Mouse (Mus musculus) midbrain, embryonic 16.5 days (tissue): ENCODE data around the gene Agrn. TPM values are rescaled to one million over a fixed set of nuclear protein-coding genes. Genes with fewer than 3 reads are reported as not detected.

ENCODE experiments used
- ATAC-seq: fragments of 200-750 bp; cut with Nextera tagmentation; 2 replicates; pipeline ENCODE4 v1.8.0; 2017; ENCODE audit warnings: moderate TSS enrichment
- H3K27ac ChIP-seq: fragments of 300-500 bp; sonication (generic); 2 replicates; pipeline ENCODE4 v1.5.1; 2014; ENCODE audit warnings: mild to moderate bottlenecking, low read length, mixed read lengths
- H3K27me3 ChIP-seq: fragments of 300-500 bp; sonication (generic); 2 replicates; pipeline ENCODE4 v1.6.1; 2014; ENCODE audit warnings: low read depth, low read length, mixed read lengths; ENCODE audit not compliant: control insufficient read depth, insufficient read depth
- H3K36me3 ChIP-seq: fragments of 300-500 bp; sonication (generic); 2 replicates; pipeline ENCODE4 v1.6.1; 2014; ENCODE audit warnings: mild to moderate bottlenecking, low read length, moderate library complexity, mixed read lengths; ENCODE audit not compliant: control insufficient read depth, insufficient read depth
- H3K4me1 ChIP-seq: fragments of 300-500 bp; sonication (generic); 2 replicates; pipeline ENCODE4 v1.6.1; 2014; ENCODE audit warnings: mild to moderate bottlenecking, low read length, mixed read lengths; ENCODE audit not compliant: control insufficient read depth, insufficient read depth
- H3K4me2 ChIP-seq: fragments of 300-500 bp; sonication (generic); 2 replicates; pipeline ENCODE4 v1.6.1; 2014; ENCODE audit warnings: mild to moderate bottlenecking, low read length, mixed read lengths
- H3K4me3 ChIP-seq: fragments of 300-500 bp; sonication (generic); 2 replicates; pipeline ENCODE4 v1.5.1; 2014; ENCODE audit warnings: low read depth, mild to moderate bottlenecking, low read length, moderate library complexity, mixed read lengths
- H3K9ac ChIP-seq: fragments of 300-500 bp; sonication (generic); 2 replicates; pipeline ENCODE4 v1.6.1; 2014; ENCODE audit warnings: low read depth, low read length, mixed read lengths
- H3K9me3 ChIP-seq: fragments of 300-500 bp; sonication (generic); replicated peaks from 2 replicates; pipeline ENCODE4 v1.6.1; 2014; ENCODE audit warnings: mild to moderate bottlenecking, low read length, mixed read lengths; ENCODE audit not compliant: control insufficient read depth, poor library complexity, severe bottlenecking
- WGBS: fragments of 180-500 bp; shearing (Covaris S2); extraction: QIAGEN DNeasy Blood & Tissue Kit; methylation state at CpG from one replicate; pipeline ENCODE4 v1.1.7; 2014; 5-methylcytosine and 5-hydroxymethylcytosine counted together
- polyA plus RNA-seq: library from polyadenylated mRNA; unstranded; fragments of >200 nt; fragmentation: Nextera tagmentation; extraction: Ambion mirVana; gene quantifications from 2 replicates; pipeline ENCODE4 v1.2.1, GENCODE M21; 2015

Agrn gene
- polyA plus RNA-seq, 1 experiment from 2014 or later = 126 TPM

DNA sequence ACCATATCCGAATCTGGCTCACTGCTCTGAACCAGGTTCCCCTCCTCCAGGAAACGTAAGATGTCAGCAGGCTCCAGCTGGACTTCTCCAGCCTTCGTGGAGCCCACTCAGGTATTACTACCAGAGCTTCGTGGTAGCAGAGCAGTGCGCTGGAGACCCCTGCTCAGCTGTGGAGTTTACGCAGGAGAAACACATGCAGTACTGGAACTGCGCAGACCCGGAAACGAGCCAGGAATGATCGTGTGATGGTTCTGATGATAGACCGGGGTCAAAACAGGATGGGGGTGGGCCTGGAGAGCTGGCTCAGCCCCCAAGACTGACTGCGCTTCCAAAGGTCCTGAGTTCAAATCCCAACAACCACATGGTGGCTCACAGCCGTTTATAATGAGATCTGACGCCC lies 61.5 kb downstream of the Agrn start:
- Histone ChIP-seq H3K9me3 (no peaks in the 10 kb centered on the region), H3K4me2 (no peak overlapping the region), H3K4me3 (no peak overlapping the region), H3K9ac (no peak overlapping the region), H3K27ac (no peak overlapping the region), H3K27me3 (no peaks in the 10 kb centered on the region), H3K36me3 (no peaks in the 10 kb centered on the region), H3K4me1 (no peaks in the 10 kb centered on the region)
- 93% methylated on average over 14 of the region's 14 CpGs for WGBS
- no peak for ATAC-seq

GRCm38 (mm10) chr4:156135112-156135511 lies 62.2 kb downstream of the Agrn start:
- no peak for ATAC-seq
- Histone ChIP-seq H3K9ac (no peak overlapping the region), H3K4me3 (no peak overlapping the region), H3K36me3 (no peaks in the 10 kb centered on the region), H3K27me3 (no peaks in the 10 kb centered on the region), H3K27ac (no peak overlapping the region), H3K9me3 (no peaks in the 10 kb centered on the region), H3K4me1 (no peaks in the 10 kb centered on the region), H3K4me2 (no peak overlapping the region)
- WGBS = 93% methylated on average over 13 of the region's 13 CpGs

- Histone ChIP-seq H3K4me1 (no peaks in the 10 kb centered on the region), H3K27ac (no peak overlapping the region), H3K4me3 (no peak overlapping the region), H3K9ac (no peak overlapping the region), H3K27me3 (no peaks in the 10 kb centered on the region), H3K36me3 (no peaks in the 10 kb centered on the region), H3K4me2 (no peak overlapping the region), H3K9me3 (no peaks in the 10 kb centered on the region)
- WGBS = 82% methylated on average over 12 of the region's 12 CpGs
- ATAC-seq = no peak
These were observed 63.2 kb downstream of the Agrn start for GRCm38 (mm10) chr4:156133943-156134605.

GRCm38 (mm10) chr4:156133334-156133733 lies 64.0 kb downstream of the Agrn start:
- Histone ChIP-seq H3K9ac (no peak overlapping the region), H3K9me3 (no peaks in the 10 kb centered on the region), H3K4me2 (no peak overlapping the region), H3K27ac (no peak overlapping the region), H3K4me3 (no peak overlapping the region), H3K36me3 (no peaks in the 10 kb centered on the region), H3K4me1 (no peaks in the 10 kb centered on the region), H3K27me3 (no peaks in the 10 kb centered on the region)
- 62% methylated on average over 5 of the region's 5 CpGs for WGBS
- ATAC-seq = no peak

DNA sequence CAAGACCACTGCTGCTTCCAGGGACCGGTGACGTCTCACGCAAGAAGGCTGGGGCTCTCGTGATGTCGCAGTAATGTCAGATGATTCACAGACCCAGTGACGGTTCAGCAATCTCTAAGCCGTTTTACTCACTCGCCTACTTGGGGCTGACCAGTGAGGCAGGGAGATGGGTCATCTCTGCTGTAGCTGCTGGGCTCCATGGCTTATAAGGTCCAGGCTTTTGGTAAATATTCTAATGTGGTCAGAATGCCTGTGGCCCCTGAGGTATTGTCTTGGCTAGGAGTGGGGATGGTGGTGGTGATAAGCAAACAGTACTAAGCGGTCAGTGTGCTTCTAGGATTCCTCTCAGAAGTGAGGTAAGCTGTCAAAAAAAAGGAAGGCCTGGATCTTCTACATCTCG lies 66.3 kb downstream of the Agrn start:
- H3K27ac ChIP-seq = no peak overlapping the region
- no peaks in the 10 kb centered on the region for H3K4me1 ChIP-seq
- H3K4me3 ChIP-seq = no peak overlapping the region
- no peak for ATAC-seq
- no peak overlapping the region for H3K9ac ChIP-seq
- 85% methylated on average over 10 of the region's 10 CpGs for WGBS
- no peak overlapping the region for H3K4me2 ChIP-seq
- H3K27me3 ChIP-seq = no peaks in the 10 kb centered on the region
- no peaks in the 10 kb centered on the region for H3K9me3 ChIP-seq
- H3K36me3 ChIP-seq = peaks cover 4% of the 10 kb centered on the region

DNA sequence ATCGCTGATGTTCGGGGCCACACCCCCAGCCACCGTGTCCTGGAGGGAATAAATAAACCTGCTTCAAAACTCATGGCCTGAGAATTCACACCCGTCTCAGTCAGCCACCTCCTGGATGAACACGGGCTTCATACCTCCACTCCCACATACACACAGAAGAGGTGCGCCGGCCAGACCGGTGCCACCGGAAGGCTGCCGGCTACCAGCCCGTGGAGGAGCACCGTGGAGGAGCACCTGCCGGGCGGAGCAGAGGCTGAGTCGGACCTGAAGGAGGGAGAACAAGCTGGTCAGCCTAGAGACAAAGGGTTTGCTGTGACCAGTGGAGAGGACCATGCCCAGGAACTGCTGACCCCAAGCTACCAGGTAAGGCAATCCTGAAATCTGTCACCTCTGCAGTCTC lies 66.9 kb downstream of the Agrn start, which contains the start of gene Rnf223:
Gene Rnf223 (plus strand): TSS at position 78 of the 400 bp plus-strand sequence.
- H3K9me3 ChIP-seq = no peaks in the 10 kb centered on the region
- H3K4me2 ChIP-seq = no peak within 1 kb of the TSS
- 81% methylated on average over 15 of the region's 15 CpGs for WGBS
- no peak within 1 kb of the TSS for H3K9ac ChIP-seq
- no peak within 1 kb of the TSS for H3K4me3 ChIP-seq
- H3K36me3 ChIP-seq = peaks cover 9% of the 10 kb centered on the region
- no peaks in the 10 kb centered on the region for H3K4me1 ChIP-seq
- no peak within 1 kb of the TSS for H3K27ac ChIP-seq
- no peaks in the 10 kb centered on the region for H3K27me3 ChIP-seq
- ATAC-seq = no peak

DNA sequence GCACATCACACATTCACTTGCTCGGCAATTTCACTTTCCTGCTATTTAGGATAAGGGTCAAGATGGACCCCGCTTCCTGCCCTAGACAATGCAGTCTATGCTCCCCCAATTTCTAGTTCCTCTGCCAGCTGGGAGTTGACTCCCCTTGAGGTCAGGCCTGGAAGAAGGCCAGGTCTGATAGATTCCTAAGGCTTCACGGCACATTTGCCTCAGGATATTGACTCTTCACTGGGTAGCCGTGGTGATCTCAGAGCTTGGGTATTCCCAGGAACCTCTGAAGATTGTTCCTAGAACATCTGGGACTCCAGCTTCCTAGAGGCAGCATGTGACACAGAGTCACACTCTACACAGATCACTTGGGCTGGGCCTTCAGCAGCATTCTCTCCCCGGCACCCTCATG lies 68.5 kb downstream of the Agrn start:
- Histone ChIP-seq H3K27me3 (no peaks in the 10 kb centered on the region), H3K4me2 (no peak overlapping the region), H3K4me1 (no peaks in the 10 kb centered on the region), H3K9ac (no peak overlapping the region), H3K36me3 (peaks cover 23% of the 10 kb centered on the region), H3K4me3 (no peak overlapping the region), H3K9me3 (no peaks in the 10 kb centered on the region), H3K27ac (no peak overlapping the region)
- WGBS = 85% methylated on average over 5 of the region's 5 CpGs
- no peak for ATAC-seq

- Histone ChIP-seq H3K9me3 (no peaks in the 10 kb centered on the region), H3K9ac (no peak overlapping the region), H3K4me3 (no peak overlapping the region), H3K27me3 (no peaks in the 10 kb centered on the region), H3K4me2 (no peak overlapping the region), H3K4me1 (no peaks in the 10 kb centered on the region), H3K27ac (no peak overlapping the region), H3K36me3 (peaks cover 32% of the 10 kb centered on the region)
- WGBS = 91% methylated on average over 7 of the region's 7 CpGs
- ATAC-seq = no peak
These were observed 70.4 kb downstream of the Agrn start for GRCm38 (mm10) chr4:156126841-156127240.

- Histone ChIP-seq H3K36me3 (peaks cover 41% of the 10 kb centered on the region), H3K4me3 (no peak overlapping the region), H3K27ac (no peak overlapping the region), H3K27me3 (no peaks in the 10 kb centered on the region), H3K9ac (no peak overlapping the region), H3K4me1 (no peaks in the 10 kb centered on the region), H3K4me2 (no peak overlapping the region), H3K9me3 (no peaks in the 10 kb centered on the region)
- no peak for ATAC-seq
- WGBS = 98% methylated on average over 6 of the region's 6 CpGs
These were observed 71.9 kb downstream of the Agrn start for GRCm38 (mm10) chr4:156125393-156125792.
